ENCODE assay signal across 12 mouse cellular contexts in the genomic region with DNA sequence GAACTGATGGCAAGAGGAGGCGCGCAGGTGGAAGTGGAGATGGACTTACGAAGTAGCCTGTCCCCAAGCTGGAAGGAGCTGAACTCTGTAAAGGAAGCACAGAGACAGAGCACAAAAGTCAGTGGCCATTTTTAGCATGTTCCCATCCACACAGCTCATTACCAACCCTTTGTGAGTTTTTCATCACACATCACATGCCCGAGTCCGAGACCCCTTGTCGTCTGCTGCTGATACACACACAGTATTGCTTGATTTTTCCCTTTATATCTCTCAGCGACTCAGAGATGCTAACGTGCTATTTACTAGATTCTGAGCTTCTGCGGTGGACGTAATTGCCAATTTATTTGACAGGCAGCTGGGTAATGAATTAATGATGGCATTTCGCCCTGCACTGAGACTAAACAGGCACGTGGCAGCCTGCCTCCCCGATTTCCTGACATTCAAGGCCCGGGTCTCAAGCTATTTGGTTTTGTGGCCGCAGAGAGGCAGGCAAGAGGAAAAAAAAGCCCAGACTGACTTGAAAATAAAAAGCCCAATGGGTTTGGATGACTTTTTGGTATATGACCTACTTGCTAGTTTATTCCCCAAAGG.
A peak's percentile ranks its signal among the peaks of the same experiment; 100 is the strongest.
DNase-seq lines count a peak whose midpoint lies in the region; ATAC-seq lines count a peak whose summit lies in the region.
"Had no signal": no experiment of that assay in that cellular context is flagged by ENCODE, and none has a peak within 500 bp of the region (broad histone marks: within the 10 kb centered on the region; RNA-seq: fewer than 3 reads in every experiment).

No protein-coding gene starts in this region.

- 0 out of 2 replicates have a peak overlapping the region, but pooled peaks have one; percentile 29 for H3K27ac ChIP-seq in embryonic facial prominence, embryonic 13.5 days
- peak overlapping the region; percentile 15 for H3K27ac ChIP-seq in midbrain, embryonic 12.5 days (replicated peaks)

- no peak overlapping the region for H3K9ac ChIP-seq in embryonic facial prominence, embryonic 13.5 days
- no peak overlapping the region for H3K9ac ChIP-seq in midbrain, embryonic 12.5 days (replicated peaks)
- H3K9ac ChIP-seq: liver, postnatal 0 days had no signal

- 50% methylated on average over 15 of the region's 15 CpGs for WGBS in embryonic facial prominence, embryonic 13.5 days
- WGBS in midbrain, embryonic 12.5 days, result 66% methylated on average over 15 of the region's 15 CpGs

- no peaks in the 10 kb centered on the region for H3K9me3 ChIP-seq in embryonic facial prominence, embryonic 13.5 days
- H3K9me3 ChIP-seq in midbrain, embryonic 12.5 days, result no peaks in the 10 kb centered on the region

- no peaks in the 10 kb centered on the region for H3K27me3 ChIP-seq in embryonic facial prominence, embryonic 13.5 days
- no peaks in the 10 kb centered on the region for H3K27me3 ChIP-seq in midbrain, embryonic 12.5 days

- no peak overlapping the region for H3K4me2 ChIP-seq in embryonic facial prominence, embryonic 13.5 days
- H3K4me2 ChIP-seq in midbrain, embryonic 12.5 days (replicated peaks), result 0 out of 2 replicates have a peak overlapping the region, but pooled peaks have one; percentile 2

- peaks cover 49% of the 10 kb centered on the region for H3K4me1 ChIP-seq in embryonic facial prominence, embryonic 13.5 days
- H3K4me1 ChIP-seq in midbrain, embryonic 12.5 days, result peaks cover 24% of the 10 kb centered on the region

- no peak for ATAC-seq in embryonic facial prominence, embryonic 13.5 days (ENCODE audit: insufficient number of reproducible peaks, insufficient read depth, low FRiP score, low TSS enrichment, low read depth)
- no peak for ATAC-seq in midbrain, embryonic 12.5 days (ENCODE audit: low FRiP score, low read depth)
- no peak for ATAC-seq in inflammation-experienced regulatory T-cells, adult 6 months
- ATAC-seq: liver, postnatal 0 days had no signal

- peak; percentile 9 for DNase-seq in layer of hippocampus, adult 11-12 months (ENCODE audit: low spot score)
- no peak for DNase-seq in layer of hippocampus, postnatal 36 days
- DNase-seq in brain, adult 2 months (ENCODE audit: low read depth, low spot score), result peak; percentile 31
- DNase-seq in spleen, postnatal 4 days (ENCODE audit: low spot score in 2 of 2), result no peak
- DNase-seq: cerebellum, postnatal 14 days; kidney, postnatal 10 days; liver, postnatal 0 days; right cerebral cortex, adult 18-20 months had no signal

- H3K4me3 ChIP-seq in embryonic facial prominence, embryonic 13.5 days, result no peak overlapping the region
- H3K4me3 ChIP-seq in midbrain, embryonic 12.5 days, result no peak overlapping the region
- H3K4me3 ChIP-seq: myocyte had no signal

- H3K36me3 ChIP-seq in embryonic facial prominence, embryonic 13.5 days, result no peaks in the 10 kb centered on the region
- no peaks in the 10 kb centered on the region for H3K36me3 ChIP-seq in midbrain, embryonic 12.5 days

Comparison
In these comparisons a context has a peak if more than half of its experiments do, and no peak if none do; other contexts are left out.
1. DNase-seq: peak in layer of hippocampus, adult 11-12 months (single experiment) and brain, adult 2 months (single experiment); none in layer of hippocampus, postnatal 36 days (0 of 2) and spleen, postnatal 4 days (0 of 2).